Mouse (Mus musculus): ENCODE data around the gene Nsun4.

The Nsun4 gene

GRCm38 (mm10) chr4:115984111-115984510 lies 69.6 kb downstream of the Nsun4 start:
- peak; percentile 84 for DNase-seq (ENCODE audit: low spot score)

Measured in embryo, embryonic 10 days (tissue).